Mouse (Mus musculus) cerebellum, adult 9-10 months (tissue): ENCODE results near the gene Gp5.
"Not testable (repeated sequence)": the region's sequence is repeated elsewhere in the genome, so short reads cannot be mapped to it uniquely, and the experiment has no call there.

Experiments used
- DNase-seq: peaks from one replicate; pipeline ENCODE4 v3.0.0; 2022

Gp5 gene

DNA sequence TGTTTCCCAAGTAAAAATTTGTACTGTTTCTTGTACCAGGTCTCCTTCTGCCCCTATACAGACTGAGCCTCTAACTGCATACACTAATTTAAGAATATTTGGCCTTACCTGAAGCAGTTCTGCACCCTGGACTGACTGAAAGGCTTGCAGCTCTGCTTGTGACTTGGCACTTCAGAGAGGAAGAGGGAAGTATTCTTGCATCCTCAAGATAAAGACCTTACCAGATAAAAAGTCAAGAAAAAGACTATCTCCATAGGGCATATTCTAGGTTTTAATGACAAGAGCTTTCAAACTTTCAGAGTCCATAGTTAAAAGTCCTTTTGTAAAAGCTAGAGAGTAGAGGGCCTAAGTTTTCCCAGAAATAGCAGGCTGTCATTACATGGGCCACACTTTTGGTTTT, at the start of gene Gp5:
TSS of gene Gp5 (minus strand) at position 133 of the 400 bp plus-strand sequence.
- DNase-seq: no peak

GRCm38 (mm10) chr16:30353489-30353888, 42.9 kb upstream of the Gp5 start:
- not testable (repeated sequence) for DNase-seq

- DNase-seq: peak; percentile 29
Measured at GRCm38 (mm10) chr16:30314236-30314635, 3.7 kb upstream of the Gp5 start.

DNA sequence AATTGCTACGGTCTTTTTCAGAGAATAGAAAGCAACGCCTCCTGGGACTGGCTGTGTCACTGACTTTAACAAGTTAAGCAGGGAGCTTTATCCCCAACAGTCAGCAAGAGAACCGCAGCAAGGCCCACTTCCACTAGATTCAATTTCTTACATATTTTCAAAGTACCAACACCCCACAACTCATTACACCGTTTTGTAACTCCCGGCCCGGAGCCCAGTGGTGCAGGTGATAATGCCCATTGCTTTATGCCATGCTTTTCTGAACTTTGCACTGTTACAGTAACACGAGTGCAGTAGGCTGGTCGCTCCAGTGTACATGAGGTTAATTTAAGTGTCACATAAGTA, 436 bp downstream of the Gp5 start:
- DNase-seq: no peak

DNA sequence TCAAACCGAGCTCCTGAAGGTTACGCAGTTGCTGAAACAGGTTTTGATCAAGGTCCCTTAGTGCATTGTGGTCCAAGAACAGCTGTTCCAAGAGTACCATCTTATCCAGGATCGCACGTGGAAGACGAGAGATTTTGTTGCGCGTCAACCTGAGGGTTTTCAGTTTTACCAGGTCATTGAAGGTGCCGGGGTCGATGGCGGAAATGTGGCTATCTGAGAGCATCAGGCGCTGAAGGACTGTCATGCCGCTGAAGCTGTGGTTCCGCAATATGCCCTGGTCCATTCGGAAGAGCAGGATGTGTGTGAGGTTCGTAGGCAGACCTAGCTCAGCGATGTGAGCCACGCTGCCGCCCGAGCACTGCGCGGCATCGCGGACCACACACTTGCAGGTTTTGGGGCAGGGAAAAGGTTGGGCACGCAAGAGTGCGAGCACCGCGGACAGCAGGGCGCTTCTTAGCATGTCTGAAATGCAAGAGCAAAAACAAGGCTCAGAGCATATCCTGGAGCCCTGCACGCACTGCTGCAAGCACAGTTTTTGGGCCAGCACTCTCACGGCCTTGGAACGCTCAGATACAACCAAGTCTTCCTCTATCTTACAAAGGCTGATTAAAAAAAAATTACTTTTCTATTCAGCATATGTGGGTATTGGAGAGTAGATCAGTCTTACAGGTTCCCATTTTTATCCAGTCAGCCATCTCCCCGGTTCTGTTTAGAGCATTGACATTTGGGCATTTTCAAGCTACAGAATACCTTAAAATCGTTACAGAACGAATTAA, 996 bp downstream of the Gp5 start:
- peak; percentile 34 for DNase-seq

DNA sequence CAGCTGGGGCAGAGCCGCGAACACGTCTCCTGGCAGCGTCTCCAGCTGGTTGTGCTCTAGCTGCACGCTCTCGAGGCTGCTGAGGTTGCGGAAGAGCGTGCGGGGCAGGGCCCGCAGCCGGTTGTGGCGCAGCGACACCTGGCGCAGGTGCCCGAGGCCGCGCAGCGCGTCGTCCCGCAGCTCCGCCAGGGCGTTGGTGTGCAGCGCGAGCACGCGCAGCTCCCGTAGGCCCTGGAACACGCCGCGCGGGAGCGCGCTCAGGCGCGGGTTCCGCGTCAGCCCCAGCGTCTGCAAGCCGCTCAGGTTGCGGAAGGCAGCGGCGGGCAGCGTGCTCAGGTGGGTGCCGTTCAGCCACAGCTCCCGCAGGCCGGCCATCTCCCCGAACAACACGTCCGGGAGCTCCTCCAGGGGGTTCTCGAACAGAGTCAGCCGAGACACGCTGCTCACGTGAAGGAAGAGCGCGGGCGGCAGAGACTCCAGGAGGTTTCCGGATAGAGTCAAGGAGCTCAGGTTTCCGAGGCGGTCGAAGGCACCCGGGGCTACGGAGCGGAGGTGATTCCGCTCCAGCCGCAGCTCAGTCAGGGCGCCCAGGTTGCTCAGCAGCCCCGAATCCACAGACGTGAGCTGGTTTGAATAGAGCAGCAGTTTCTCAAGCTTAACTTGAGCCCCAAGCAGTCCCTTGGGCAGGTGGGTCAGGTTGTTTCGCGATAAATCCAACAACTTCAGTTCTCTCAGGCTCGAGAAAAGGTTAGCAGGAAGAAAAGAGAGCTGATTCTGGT, 1.8 kb downstream of the Gp5 start:
- peak; percentile 74 for DNase-seq

DNA sequence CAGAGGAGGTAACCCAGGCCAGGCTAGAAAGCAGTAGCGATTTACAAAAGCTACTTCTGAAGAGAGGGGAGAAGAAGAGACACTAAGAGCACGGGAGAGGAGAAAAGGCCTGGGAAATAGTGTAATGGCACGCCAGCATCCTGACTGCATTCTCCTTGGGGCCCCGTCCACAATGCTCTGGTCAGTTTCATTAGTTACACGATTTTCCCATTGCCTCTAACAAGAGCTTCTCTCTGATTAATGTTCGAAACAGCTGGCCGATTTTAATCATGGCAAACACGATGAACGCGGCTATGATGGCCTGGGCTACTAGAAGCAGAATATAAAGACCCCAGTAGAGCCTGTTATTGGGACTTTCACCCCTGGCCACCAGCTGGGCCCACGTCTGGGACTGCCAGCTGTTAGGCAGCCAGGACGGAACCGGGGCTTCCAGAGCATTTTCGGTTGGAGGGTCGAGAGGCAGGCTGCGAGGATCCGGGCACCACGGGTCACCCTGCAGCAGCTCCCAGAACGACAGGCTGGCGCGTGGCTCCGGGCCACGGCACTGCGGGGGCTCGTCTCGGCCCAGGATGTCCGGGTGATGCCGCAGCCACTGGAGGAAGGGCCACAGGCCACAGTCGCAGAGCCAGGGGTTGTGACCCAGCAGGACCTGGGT, 2.5 kb downstream of the Gp5 start:
- DNase-seq: peak; percentile 21

- DNase-seq: no peak
Measured at GRCm38 (mm10) chr16:30307306-30307705, 3.3 kb downstream of the Gp5 start.

DNA sequence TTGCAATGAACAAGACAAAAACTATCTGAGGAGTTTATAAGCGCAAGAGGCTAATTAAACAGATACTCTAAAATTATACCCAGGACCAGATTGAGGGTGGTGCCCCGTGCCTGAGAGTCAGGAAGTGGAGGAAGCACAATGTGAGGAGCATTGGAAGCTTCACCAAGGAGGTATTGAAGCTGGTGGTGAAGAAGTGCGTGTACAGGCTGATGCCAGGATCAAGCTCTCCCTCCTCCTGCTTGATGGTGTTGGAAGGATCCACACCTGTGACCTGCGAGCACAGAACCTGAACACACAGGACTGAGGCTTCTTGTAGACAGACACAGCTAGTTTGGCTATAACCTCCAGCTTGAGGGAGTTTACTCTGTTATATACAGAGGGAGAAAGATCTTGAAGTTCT, 4.5 kb downstream of the Gp5 start:
- no peak for DNase-seq

GRCm38 (mm10) chr16:30304236-30304635, 6.3 kb downstream of the Gp5 start:
- DNase-seq: no peak

- no peak for DNase-seq
Measured at GRCm38 (mm10) chr16:30303411-30303810, 7.2 kb downstream of the Gp5 start.

GRCm38 (mm10) chr16:30302686-30303085, 7.9 kb downstream of the Gp5 start:
- DNase-seq: no peak

GRCm38 (mm10) chr16:30299711-30300277, 10.8 kb downstream of the Gp5 start:
- DNase-seq: no peak

DNA sequence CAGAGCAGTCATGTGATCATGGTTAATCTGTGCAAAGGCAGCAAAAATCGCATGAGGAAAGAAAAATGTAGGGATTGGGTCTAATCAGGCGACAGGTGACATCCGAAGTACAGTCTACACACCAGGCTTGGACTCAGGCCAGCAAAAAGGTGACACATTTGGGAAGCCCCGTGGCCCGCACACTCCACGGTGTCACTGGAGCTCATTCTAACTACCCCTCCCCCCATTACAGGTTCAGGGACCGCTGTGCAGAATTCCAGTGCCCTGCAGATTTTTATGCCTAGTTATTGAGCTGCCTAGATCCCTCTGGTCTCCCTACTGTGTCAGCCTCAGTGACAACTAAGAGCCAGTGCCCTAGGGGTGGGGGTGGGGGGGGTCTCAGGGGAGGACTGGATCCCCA, 13.1 kb downstream of the Gp5 start:
- no peak for DNase-seq

GRCm38 (mm10) chr16:30296601-30297275, 13.8 kb downstream of the Gp5 start:
- no peak for DNase-seq

DNA sequence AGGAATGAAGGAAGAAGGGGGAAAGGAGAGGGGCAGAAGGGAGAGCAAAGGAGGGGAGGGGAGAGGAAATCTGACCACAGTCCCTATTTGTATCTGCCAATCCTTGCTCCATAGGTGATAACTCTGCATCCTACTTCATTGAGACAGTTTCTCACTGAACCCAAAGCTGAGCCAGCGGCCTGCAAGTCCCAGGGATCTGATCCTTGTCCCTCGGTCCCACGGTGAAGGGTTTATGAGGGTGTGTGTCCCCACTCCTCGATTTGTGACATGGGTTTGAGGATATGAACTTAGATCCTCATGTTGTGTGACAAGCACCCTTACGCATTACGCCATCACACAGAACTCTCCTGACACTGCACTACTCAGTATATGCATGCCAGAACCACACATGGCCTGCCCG, 15.5 kb downstream of the Gp5 start:
- no peak for DNase-seq

- no peak for DNase-seq
Measured at GRCm38 (mm10) chr16:30290436-30290835, 20.1 kb downstream of the Gp5 start.

DNA sequence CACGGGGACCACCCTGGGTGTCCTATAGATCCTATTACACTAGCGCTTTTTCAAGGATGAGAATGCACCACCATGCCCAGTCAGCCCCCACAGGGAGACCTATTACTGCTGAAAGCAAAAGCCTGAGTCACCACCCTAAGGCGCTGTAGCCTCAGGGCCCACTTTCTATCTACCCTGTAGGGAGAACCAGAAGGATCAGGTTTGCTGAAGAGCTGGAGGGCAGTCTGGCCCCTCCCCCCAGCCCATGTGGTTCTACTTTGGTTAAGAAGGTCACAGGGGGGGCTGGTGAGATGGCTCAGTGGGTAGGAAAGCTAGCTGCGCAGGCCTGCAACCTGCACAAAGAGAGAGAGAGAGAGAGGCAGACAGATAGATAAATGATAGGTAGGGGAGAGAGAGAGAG, 24.9 kb downstream of the Gp5 start:
- DNase-seq: no peak

GRCm38 (mm10) chr16:30283743-30284337, 26.7 kb downstream of the Gp5 start:
- peak; percentile 10 for DNase-seq

GRCm38 (mm10) chr16:30282844-30283495, 27.6 kb downstream of the Gp5 start, which contains the start of gene Lrrc15:
Gene Lrrc15 (minus strand): TSS chr16:30283256.
- DNase-seq: no peak

- no peak for DNase-seq
Measured at GRCm38 (mm10) chr16:30280676-30281297, 29.8 kb downstream of the Gp5 start.
